Mouse (Mus musculus) ovary, adult 18-20 months (tissue): Measurements from ENCODE around the gene Scd3.

Source experiments
- DNase-seq: peaks from one replicate; pipeline ENCODE4 v3.0.0; 2022; ENCODE audit warnings: low spot score, mixed read lengths

The Scd3 gene

DNA sequence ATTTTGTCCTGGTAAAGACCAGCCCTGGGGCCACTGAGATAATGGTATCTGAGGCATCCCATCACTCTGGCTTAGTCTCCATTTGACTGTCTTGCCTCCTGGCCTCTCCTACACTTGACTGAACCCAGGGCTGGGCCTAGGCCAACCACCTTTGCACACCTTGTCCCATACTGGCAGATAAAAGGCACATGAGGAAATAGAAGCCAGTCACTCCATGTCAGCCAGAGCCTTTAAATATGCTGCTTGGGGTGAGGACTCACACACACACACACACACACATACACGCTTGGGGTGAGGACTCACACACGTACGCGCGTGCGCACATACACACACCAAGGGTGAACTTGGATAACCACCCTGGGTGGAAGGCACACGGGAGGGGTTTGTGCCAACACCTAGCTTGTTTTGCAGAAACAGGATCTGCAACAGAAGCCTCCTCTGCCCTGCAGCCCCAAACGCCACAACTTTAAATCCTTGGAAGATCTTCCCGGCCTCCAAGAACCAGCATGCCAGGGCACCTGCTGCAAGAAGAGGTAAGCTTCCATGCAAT lies at the start of gene Scd3:
TSS of gene Scd3 (plus strand) at position 255 of the 550 bp plus-strand sequence.
- no peak for DNase-seq

DNA sequence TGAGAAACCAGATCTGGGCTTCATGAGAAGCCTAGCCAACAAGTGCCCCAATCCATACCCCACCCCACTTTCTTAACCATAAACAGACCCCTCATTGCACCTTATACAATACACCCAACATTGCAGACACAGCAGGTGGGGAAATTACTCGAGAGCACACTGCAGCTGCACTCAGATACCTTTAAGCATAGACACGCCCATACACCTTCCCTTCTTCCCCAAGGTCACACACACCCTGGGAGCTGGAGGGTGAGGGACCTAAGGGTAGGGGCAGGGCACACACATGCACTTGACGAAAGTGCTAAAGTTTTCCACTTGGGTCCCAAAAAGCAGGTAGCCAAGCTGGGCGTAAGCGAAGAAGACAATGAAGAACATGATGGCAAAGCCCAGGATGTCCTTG lies 49.3 kb upstream of the Scd3 start:
- DNase-seq = no peak

DNA sequence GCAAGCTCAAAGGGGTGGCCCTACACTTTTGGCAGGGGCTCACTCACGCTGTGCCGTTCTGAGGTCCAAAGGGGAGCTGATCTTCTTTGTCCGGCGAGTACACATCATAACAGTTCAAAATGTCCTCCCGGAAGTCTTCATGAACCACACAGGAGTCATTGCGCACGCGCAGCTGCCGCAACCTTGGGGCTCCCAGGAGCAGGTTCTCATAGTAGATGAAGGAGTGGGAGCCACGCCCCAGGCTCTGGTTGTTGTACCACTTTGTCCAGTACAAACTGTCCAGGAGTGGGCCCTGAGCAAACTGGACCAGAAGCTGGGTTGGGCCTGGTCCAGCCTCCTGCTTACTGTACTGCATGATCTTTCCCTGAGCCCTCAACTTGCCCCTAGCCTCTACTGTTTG lies 46.1 kb upstream of the Scd3 start:
- DNase-seq = no peak

DNA sequence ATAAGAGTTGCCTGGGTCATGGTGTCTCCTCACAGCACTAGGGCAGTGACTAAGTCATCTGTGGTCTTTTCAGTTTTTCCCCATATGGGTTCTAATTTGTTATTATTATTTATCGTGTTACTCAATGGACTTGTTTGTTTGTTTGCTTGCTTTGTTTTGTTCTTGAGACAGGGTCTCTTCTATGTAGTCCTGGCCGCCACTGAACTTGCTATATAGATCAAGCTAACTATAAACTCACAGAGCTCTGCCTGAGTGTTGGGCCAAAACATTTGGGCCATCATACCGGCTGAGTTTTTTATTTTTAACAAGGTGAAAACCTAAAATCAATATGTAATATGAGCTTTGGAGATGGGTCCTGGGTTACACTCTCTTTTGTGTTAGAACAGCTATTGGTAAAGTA lies 43.7 kb upstream of the Scd3 start:
- no peak for DNase-seq

DNA sequence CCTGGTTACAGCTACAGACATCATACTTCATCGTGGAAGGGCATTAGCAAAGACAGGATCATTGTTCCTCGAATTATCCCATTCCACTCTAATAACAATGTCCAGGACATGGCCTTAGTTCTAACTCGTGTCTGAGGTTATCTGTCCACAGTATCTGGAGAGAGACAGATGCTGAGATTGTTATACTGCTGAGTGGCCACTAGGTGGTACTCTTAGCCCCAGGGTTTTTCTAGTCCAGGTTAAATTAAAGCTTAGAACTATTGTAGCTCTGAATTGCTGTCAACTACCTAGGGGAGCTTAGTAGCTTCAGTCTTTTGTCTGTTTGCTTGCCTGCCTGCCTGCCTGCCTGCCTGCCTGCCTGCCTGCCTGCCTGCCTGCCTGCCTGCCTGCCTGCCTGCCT lies 41.6 kb upstream of the Scd3 start:
- no peak for DNase-seq

DNA sequence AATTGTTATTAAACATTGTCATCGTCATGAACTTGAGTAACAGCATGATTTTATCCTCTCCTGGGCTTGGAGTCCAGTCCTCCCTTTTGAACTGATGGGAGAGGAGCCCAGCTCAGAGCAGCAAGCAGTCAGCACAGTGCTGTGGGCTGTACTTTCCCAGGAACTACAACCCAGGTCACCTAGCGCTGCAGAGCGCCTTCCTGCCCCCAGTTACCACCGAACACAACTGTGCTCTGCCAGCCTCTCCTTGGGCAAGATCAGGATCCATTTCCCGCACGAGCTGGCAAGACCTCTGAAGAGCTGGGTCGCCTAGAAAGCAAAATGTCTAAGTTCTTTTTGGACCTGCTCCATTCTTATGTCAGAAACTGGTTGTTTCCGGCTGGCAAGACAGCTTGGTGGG lies 28.2 kb upstream of the Scd3 start:
- no peak for DNase-seq

DNA sequence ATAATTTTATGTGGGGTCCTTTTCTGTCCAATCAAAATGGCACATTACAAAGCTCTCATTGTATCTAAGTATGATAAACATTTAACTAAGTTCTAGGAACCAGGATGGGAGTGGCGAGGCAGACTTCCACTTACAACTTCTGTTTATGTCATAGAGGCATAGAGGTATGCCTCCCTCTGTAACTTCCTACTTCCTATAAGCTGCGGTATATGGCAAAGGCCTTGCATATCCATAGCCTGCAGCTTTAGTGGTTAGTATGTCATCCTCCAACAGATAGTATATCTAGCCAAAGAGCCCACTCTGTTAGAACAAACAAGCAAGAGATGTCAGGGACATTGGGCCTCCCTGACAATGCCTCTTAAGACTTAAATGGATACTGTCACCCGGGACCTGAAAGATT lies 26.3 kb upstream of the Scd3 start:
- DNase-seq = no peak

DNA sequence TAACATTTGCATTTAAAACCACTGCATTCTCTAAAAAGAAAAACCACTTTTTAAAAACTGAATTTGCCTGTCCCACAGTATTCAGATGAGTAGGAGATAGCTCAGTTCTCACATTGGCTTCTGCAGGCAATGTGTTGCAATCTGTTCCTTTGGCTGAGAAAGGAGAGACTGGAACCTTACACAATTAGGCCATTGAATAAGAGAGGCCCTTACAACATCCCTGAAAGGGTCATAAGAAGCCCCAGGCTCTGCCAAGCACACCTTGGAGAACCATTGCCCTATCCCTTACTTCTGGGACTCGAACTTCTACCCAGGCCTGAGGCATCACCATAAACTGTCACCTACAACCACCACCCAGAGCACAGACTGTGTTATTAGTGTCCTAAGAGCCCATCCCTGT lies 22.6 kb upstream of the Scd3 start:
- no peak for DNase-seq

DNA sequence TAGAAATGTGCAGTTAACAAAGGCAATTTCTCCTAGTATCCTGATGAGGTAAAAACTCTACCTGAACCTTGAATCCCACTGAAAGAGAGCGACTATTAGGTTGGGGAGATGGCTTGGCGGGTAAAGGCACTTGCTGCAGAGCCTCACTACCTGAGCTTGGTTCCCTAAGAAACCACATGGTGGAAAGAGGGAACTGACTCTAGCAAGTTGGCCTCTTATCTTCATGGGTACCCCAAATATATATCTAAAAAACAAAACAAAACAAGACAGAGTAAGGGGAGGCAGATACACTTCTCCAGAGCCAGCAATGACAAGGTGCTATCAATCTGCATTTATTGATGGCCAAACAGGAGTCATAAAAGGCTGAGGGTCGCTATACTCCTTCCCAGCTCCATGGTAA lies 19.1 kb upstream of the Scd3 start:
- DNase-seq = no peak

DNA sequence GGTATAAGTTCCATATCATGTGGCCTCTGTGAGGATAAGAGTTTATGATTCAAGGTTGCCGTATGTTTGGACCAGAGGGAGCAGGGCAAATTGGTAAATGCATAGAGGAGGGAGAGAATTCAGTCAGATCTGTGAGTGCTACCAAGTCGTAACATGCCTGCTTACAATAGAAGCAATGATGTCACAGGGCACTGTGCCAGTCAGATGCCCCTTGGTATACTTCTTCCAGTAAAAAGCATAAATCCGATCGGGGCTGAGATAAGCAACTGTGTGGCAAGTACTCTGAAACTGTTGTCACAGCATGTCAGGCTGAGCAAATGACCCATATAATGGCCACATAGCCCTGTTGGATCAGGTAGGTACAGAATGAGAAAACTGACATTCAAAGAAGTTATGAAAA lies 14.0 kb upstream of the Scd3 start:
- no peak for DNase-seq

DNA sequence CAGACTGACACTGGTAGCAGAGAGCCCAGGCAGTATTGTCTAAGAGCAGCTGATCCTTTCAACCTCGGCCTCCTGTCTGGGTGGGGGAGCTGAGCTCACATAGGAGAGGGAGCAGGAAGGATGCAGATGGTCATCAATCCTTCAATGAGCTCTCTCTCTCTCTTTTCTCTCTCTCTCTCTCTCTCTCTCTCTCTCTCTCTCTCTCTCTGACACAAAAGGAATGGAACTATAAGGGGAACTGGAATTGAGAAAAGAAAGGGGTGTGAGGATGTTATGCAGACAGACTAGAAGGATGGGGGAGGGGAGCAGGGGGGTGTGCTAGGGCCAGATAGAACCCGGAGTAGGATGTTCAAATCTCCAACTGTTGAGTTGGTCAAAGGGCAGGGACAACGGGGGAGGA lies 10.7 kb upstream of the Scd3 start, which contains the start of gene Pkd2l1:
TSS of gene Pkd2l1 (minus strand) at position 101 of the 400 bp plus-strand sequence.
- no peak for DNase-seq

DNA sequence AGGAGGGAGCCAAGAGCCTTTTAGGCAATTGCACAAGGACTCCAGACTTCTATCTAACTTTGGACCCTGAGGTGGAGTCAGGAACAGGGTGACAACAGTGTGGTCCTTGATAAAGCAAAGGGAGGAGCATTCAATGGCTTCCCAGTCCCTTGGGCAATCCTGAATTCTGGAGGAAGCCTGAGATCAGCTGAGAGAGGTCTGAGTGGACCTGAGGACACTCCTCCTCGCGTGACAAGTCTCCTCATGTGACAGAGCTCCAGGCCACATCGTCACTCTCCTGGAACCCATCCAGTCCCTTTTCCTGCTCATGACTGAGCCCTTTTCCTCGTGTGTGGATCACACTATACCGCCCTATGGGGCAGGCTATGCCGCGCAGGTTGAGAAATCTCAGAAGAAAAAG lies 9.2 kb upstream of the Scd3 start:
- no peak for DNase-seq

DNA sequence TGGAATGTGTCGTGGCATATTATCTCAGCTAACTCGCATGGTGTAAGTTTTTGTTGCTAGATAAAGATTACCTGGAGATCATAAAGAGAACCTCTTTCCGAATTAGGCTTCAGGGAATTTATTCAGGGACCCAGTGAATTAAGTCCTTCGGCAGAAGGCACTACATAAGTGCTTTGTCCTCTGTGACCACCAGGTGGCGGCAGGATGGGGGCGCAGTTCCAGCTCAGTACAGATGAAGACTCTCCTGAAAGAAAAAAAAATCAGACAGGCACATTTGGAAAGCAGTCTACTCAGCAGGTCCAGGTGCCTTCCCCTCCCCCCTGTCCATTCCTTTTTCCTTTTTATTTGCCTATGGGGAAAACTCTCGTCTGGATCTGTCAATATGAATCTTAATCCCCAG lies 7.9 kb upstream of the Scd3 start:
- DNase-seq = peak; percentile 19

DNA sequence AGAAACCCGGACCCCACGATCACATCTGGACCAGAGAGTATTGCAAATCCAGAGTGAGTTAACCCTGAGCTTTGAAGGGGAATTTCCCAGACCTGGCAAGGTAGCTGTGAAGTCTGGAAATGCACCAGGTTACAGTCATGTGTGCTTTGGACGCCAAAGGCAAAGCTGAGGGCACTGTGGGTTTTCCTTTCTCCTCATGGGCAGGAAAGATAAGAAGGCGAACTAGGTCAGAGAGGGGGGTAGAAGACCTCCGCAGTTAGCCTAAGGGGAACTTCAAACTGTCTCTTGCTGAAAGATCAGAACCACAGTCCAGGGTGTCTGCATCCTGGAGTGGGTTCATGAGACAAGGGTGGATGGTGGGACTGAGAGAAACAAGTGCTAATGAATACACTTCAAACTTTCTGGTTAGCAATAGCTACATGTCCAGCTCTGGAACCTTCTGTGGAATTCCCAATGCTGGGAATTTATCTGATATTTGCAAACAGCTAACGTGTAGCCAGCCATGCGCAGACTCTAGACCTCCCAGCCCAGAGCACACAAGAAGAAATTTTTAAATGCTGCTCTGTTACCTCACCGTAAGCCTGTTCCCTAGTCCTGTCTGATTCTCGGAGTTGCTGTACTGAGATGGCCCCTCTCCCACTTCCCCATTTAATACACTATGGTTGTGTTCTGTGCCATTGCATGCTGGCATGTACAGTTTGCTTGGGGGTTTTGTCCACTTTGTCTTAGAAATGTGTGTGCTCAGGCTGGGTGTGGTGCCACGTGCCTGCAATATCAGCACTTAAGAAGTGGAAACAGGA lies 5.8 kb upstream of the Scd3 start:
- no peak for DNase-seq

DNA sequence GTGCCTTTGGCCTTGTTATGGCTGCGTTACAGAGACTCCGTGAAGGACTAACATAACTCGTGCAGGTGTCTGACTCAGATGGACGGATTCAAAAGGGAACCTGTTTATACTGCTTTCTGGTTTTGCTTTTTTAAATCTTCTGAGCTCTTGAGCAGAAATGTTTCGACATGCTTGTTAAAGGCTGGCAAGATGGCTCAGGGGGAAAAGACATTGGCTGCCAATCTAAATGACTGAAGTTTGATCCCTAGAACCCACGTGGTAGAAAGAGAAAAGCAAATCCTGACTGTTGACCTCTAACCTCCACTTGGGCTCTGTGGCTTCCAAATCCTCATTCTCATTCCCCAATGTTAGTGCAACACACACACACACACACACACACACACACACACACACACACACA lies 4.6 kb upstream of the Scd3 start:
- no peak for DNase-seq

DNA sequence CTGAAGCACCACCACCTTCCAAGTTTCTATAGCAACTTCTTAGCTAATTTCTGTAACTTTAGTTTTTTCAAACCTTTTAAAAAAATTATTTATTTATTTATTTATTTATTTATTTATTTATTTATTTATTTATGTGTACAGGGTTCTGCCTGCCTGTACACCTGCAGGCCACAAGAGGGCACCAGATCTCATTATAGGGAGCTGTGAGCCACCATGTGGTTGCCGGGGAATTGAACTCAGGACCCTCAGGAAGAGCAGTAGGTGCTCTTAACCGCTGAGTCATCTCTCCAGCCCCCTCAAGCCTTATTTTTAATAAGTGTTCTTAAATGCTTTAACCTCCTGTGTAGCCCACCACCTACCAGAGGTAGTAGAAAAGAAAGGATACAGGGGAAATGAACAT lies 4.1 kb upstream of the Scd3 start:
- no peak for DNase-seq

DNA sequence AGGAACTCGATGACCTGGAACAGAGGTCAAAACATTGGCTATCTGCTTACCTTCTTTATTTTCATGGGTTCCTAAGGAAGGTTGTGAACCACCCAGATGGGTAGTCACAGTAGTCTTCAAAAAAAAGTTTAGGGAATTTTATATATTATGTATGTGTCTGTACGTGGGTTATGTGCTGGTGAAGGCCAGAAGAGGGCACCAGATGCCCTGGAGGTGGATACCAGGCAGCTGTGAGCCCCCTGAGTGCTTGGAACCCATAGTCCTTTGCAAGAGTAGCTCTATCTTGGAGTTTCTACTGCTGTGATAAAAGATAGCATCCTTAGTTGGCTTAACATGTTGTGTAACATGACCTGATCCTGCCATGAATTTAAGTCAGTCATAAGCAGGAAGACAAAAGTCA lies 4.0 kb downstream of the Scd3 start:
- no peak for DNase-seq

DNA sequence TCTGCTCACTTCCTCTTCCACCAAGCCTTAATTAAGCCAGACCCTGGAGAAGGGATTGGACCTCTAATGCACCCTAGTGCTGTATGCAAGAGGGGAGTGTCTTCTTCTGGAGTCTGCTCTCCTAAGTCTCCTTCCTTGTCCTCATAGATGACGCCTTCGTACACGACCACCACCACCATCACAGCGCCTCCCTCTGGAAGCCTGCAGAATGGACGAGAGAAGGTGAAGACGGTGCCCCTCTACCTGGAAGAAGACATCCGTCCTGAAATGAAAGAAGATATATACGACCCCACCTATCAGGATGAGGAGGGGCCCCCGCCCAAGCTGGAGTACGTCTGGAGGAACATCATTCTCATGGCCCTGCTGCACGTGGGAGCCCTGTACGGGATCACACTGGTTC lies 12.2 kb downstream of the Scd3 start:
- DNase-seq = no peak

DNA sequence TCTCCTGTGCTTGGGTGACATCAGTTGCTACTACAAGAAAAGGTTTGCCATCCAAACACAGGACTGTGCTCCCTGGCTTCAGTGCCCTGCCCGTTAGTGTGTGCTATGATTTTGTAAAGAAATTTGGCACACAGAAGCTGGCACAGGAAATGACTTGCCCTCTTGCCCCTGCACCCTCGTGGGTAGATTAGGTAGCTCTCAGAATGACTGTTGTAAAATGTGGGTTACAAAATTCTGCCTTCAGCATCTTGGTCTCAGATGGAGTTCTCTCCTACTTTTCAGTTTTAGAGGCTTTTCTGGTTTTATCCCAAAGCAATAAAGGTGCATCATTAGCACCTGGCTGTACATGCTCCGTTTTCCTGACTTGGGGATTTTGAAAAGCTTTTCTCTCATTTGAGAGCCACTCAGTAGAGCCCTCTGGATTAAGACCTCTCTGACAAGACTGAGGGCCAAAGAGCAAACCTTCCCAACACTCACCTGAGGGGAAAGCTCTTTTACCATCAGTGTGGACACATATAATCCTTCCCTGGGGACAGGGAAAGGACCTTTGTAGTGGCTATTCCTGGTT lies 15.0 kb downstream of the Scd3 start:
- DNase-seq = no peak

DNA sequence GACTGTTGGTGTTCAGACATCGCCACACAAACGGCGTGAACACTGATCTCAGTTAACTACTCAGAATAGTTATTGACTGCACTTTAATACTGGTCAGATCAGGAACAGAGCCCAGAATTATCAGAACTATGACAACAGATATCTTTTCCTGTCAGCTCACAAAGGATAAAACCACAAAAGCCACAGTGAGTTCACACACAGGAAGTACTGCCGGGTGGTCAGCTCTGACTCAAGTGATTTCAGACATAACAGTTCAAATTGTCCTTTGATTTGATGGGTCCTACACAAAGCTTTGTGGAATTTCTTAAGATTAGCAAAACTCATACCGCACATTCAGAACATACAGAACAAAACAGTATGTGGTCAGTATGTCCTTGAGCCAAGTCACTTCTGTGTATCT lies 22.7 kb downstream of the Scd3 start:
- DNase-seq = no peak

DNA sequence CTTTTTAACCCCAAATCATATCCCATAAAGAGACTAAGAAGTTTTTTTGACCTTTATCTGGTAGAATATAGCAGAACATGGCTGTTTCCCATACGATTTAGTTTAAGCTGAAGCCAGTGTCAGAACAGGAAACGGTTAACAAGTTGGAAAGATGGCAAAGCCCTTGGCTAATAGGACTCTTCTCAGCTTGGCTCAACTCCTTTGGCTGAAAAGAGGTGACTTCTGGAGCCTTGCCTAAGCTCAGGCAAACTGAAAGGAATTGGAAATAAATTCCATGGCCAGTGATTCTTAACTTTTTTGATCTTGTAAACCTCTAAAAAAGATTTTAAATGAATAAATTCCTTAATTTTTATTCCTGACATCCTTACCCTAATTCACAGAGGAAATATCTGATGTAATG lies 26.7 kb downstream of the Scd3 start:
- DNase-seq = no peak

DNA sequence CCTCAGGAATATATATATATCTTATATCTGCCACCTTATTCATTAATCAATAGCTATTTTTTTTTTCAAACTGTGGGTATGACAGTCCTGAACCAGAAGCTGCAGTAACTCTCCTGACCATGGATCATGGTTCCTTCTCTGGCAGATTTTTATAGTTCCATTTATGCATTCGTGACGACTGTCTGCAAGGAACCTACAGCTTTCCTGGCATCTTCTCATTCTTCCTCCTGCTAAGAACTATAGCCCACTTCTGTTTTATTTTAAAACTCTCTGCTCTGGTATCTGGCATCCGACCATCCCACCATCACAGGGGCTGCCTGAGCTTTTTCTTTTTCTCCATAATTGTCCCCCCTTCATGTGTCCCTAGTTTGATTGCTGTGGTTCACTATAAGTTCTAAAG lies 27.1 kb downstream of the Scd3 start:
- no peak for DNase-seq

DNA sequence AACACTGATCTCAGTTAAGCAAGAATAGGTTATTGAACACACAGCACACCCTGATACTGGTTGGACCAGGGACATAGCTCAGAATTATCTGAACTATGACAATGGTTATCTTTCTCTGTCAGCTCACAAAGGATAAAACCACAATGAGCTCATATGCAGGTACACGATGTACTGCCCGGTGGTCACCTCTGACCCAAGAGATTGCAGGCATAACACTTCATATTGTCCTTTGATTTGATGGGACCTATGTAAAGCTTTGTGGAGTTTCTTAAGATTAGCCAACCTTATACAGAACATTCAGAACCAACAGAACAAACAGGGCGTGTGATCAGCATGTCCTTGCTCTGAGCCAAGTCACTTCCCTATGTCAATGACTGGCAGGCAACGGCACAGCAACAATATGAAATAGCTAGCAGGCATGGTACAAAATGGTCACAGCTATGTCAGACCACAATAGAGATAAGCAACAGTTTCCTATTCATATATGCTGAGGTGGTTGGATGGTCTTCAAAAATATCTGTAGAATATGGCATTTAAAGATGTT lies 28.6 kb downstream of the Scd3 start:
- DNase-seq = no peak
